In the genomic region with DNA sequence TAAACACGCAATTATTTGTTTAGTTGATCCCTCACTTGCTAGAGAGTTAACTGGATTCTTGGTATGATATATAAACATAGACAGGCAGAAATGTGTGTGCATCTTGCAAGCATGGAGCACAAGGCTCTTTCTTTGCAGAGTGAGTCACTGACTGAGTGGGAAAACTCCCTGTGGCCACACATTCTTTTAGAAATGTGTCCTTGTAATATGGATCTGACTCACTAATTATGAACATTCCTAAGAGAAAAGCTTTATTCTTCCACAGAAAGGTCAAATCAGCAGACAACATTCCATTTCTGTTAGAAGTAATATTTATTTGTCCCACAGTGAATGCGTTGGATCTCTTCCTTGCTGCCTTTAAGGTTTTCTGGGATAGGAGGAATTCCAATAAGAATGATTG, we compare ENCODE assay signal across 13 mouse cellular contexts. TPM values are rescaled to one million over a fixed set of nuclear protein-coding genes. Genes with fewer than 3 reads are reported as not detected.
DNase-seq lines count a peak whose midpoint lies in the region; ATAC-seq and TF ChIP-seq lines count a peak whose summit lies in the region.
"Had no signal": no experiment of that assay in that cellular context is flagged by ENCODE, and none has a peak within 500 bp of the region (broad histone marks: within the 10 kb centered on the region; RNA-seq: fewer than 3 reads in every experiment).

No protein-coding gene starts in this region.

- no peak overlapping the region for H3K4me2 ChIP-seq in embryonic facial prominence, embryonic 12.5 days (replicated peaks)
- H3K4me2 ChIP-seq in stomach, embryonic 15.5 days: no peak overlapping the region
- H3K4me2 ChIP-seq: heart, embryonic 11.5 days; hindbrain, embryonic 15.5 days had no signal

- no peak for ATAC-seq in embryonic facial prominence, embryonic 12.5 days (ENCODE audit: insufficient number of reproducible peaks, insufficient read depth, low FRiP score, low TSS enrichment)
- ATAC-seq in stomach, embryonic 15.5 days (ENCODE audit: insufficient read depth, low FRiP score, low read depth): no peak

- H3K9ac ChIP-seq in embryonic facial prominence, embryonic 12.5 days: no peak overlapping the region
- H3K9ac ChIP-seq in stomach, embryonic 15.5 days: no peak overlapping the region
- H3K9ac ChIP-seq: hindbrain, embryonic 15.5 days; liver, embryonic 14.5 days had no signal

- peak; percentile 37 for DNase-seq in adrenal gland, postnatal 14 days
- no peak for DNase-seq in adrenal gland, postnatal 25 days
- DNase-seq in layer of hippocampus, adult 2 months (ENCODE audit: low spot score in 2 of 2): no peak
- no peak for DNase-seq in layer of hippocampus, adult 9-10 months (ENCODE audit: low spot score)
- DNase-seq in testis, postnatal 10 days (ENCODE audit: low spot score): no peak
- DNase-seq in gastrocnemius, postnatal 10 days: no peak
- DNase-seq: cerebellum, adult 2 months; kidney, postnatal 25 days had no signal

- no peak for TF ChIP-seq CTCF in layer of hippocampus, adult 2 months (conservative IDR thresholded peaks at IDR 0.05)

- peaks cover 4% of the 10 kb centered on the region; the same call in 1 of the 2 replicates for H3K9me3 ChIP-seq in embryonic facial prominence, embryonic 12.5 days
- H3K9me3 ChIP-seq in stomach, embryonic 15.5 days: no peaks in the 10 kb centered on the region
- H3K9me3 ChIP-seq: hindbrain, embryonic 15.5 days had no signal

- H3K4me3 ChIP-seq in layer of hippocampus, adult 2 months: no peak overlapping the region
- no peak overlapping the region for H3K4me3 ChIP-seq in embryonic facial prominence, embryonic 12.5 days
- no peak overlapping the region for H3K4me3 ChIP-seq in stomach, embryonic 15.5 days (replicated peaks)
- H3K4me3 ChIP-seq: hindbrain, embryonic 15.5 days had no signal

- H3K27ac ChIP-seq in layer of hippocampus, adult 2 months: peak overlapping the region; percentile 48; the same call in 1 of the 2 replicates
- H3K27ac ChIP-seq in embryonic facial prominence, embryonic 12.5 days: peak overlapping the region; percentile 12; the same call in 1 of the 2 replicates
- peak overlapping the region; percentile 73; the same call in 1 of the 2 replicates for H3K27ac ChIP-seq in stomach, embryonic 15.5 days
- H3K27ac ChIP-seq: hindbrain, embryonic 15.5 days; liver, embryonic 14.5 days had no signal

- WGBS in embryonic facial prominence, embryonic 12.5 days: 69% methylated on average over 2 of the region's 2 CpGs
- WGBS in stomach, embryonic 15.5 days: 67% methylated on average over 2 of the region's 2 CpGs

- H3K36me3 ChIP-seq in embryonic facial prominence, embryonic 12.5 days: peaks cover 7% of the 10 kb centered on the region
- H3K36me3 ChIP-seq in stomach, embryonic 15.5 days: no peaks in the 10 kb centered on the region
- H3K36me3 ChIP-seq: hindbrain, embryonic 15.5 days had no signal

- H3K4me1 ChIP-seq in embryonic facial prominence, embryonic 12.5 days: peaks cover 9% of the 10 kb centered on the region; the same call in 1 of the 2 replicates
- 0 out of 2 replicates have a peak, but pooled peaks cover 4% of the 10 kb centered on the region for H3K4me1 ChIP-seq in stomach, embryonic 15.5 days
- H3K4me1 ChIP-seq: hindbrain, embryonic 15.5 days had no signal

- H3K27me3 ChIP-seq in embryonic facial prominence, embryonic 12.5 days: no peaks in the 10 kb centered on the region
- no peaks in the 10 kb centered on the region for H3K27me3 ChIP-seq in stomach, embryonic 15.5 days (replicated peaks)
- H3K27me3 ChIP-seq: hindbrain, embryonic 15.5 days had no signal

RNA-seq across cellular contexts. Expression of a gene that starts 35.9 kb away (rescaled TPM):
- 65.2 and 68.4 TPM in 2 replicates for total RNA-seq in adrenal gland, postnatal 14 days (2021)
- 63.4 and 86.2 TPM in 2 replicates for total RNA-seq in adrenal gland, postnatal 25 days (2021)
- total RNA-seq in layer of hippocampus, adult 2 months (2021): 10 to 100 TPM; 53.2 to 57.8 TPM
- 25.9 and 28.2 TPM in 2 replicates for polyA plus RNA-seq in embryonic facial prominence, embryonic 12.5 days (2016; fragmentation: Nextera tagmentation; extraction: Ambion mirVana)
- 29.1 and 30.9 TPM in 2 replicates for polyA plus RNA-seq in stomach, embryonic 15.5 days (2015; fragmentation: Nextera tagmentation; extraction: Ambion mirVana)
- total RNA-seq in gastrocnemius, postnatal 10 days (2021): 10 to 100 TPM; 47.9 to 58.8 TPM

Comparison
In these comparisons a context has a peak if more than half of its experiments do, and no peak if none do; other contexts are left out.
1. H3K27ac ChIP-seq: peak in every context shown above with its lines; median percentile 73 in stomach, embryonic 15.5 days; 48 in layer of hippocampus, adult 2 months; 12 in embryonic facial prominence, embryonic 12.5 days.